Mouse (Mus musculus): ENCODE results near the gene Rxrb. TPM values are rescaled to one million over a fixed set of nuclear protein-coding genes. Genes with fewer than 3 reads are reported as not detected.
A peak's percentile ranks its signal among the peaks of the same experiment; 100 is the strongest.

Rxrb gene
- polyA plus RNA-seq, 1 experiment from 2014 or later, result 46.1 TPM

DNA sequence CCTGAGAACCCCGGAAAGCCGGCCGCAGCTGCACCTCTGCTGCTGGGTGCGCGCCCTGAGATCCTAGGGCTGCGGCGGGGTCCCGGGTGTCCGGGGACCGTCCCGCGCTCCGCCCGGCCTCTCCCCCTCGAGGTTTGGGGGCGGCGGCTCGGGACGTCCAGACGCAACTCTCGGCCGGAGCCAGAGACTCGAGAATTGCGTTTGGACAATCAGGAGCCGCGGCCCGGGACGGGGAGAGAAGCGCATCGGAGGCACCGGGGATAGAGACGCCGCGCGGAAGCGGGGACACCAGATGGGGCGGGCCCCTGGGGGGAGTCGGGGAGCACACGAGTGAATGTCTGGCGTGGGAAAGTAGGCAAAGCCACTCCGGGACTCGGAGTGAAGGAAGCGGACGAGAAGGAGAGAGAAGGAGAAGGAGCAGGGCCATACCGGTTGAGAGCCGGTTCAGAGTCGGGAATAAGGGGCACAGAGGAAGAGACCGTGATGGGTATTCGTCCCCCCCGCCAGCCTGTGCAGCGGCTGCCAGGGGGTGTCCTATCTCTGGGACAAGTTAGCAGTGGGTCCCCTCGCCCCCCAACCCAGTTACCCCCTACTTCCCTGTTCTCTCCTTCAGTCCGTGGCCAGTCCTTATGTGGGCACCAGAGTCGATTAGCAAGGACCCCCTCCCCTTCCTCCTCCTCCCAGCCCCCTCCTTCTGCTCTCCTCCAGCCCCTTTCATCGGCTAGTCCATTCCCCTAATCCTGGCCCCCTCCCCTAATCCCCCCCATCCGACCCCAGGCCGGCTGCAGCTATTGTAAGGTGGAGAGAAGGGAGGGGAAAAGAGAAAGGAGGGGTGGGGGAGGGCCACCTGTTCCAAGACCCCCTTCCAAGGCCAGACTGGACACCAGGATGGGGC lies 6.5 kb upstream of the Rxrb start:
- peak; percentile 3 for ATAC-seq (replicated peaks; ENCODE audit: low FRiP score, low read depth)
- 0% methylated on average over 53 of the region's 57 CpGs for WGBS
- H3K36me3 ChIP-seq (ENCODE audit: insufficient read depth, low read length), result peaks cover 33% of the 10 kb centered on the region

DNA sequence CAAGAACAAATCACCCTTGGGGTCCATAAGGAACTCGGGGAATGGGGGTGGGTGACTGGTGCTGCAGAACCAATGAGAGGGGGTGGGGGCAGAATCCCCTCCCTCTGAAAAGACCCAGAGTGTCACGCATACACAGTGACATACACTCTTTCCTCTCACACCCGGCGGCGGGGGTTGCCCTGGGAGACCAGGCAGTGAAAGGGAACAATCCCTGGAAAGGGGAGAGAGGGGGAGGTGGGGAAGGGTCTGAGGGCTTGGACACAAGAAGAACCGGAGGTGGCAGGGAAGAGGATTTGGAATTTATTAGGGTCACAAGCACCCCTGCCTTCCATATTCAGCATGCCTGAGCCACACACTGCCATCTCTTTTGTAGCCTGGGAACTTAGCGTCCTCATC lies 5.9 kb upstream of the Rxrb start:
- WGBS, result 18% methylated on average over 7 of the region's 7 CpGs
- H3K4me3 ChIP-seq (replicated peaks; ENCODE audit: low read depth, low read length), result peak overlapping the region; percentile 83
- DNase-seq (ENCODE audit: low spot score) (no peak), ATAC-seq (replicated peaks; ENCODE audit: low FRiP score, low read depth) (no peak)
- peaks cover 33% of the 10 kb centered on the region for H3K36me3 ChIP-seq (ENCODE audit: insufficient read depth, low read length)
- no peaks in the 10 kb centered on the region for H3K27me3 ChIP-seq (ENCODE audit: insufficient read depth, low read length)
- peak overlapping the region; percentile 98 for H3K4me2 ChIP-seq (ENCODE audit: low read length)
- H3K9me3 ChIP-seq (replicated peaks; ENCODE audit: low read length), result no peaks in the 10 kb centered on the region
- peaks cover 34% of the 10 kb centered on the region for H3K4me1 ChIP-seq (replicated peaks; ENCODE audit: insufficient read depth, low read length)
- H3K9ac ChIP-seq (ENCODE audit: low read depth, low read length), result peak overlapping the region; percentile 89; the same call in 1 of the 2 replicates
- no peak overlapping the region for H3K27ac ChIP-seq
- no peak for TF ChIP-seq CTCF (IDR thresholded peaks at IDR 0.05; ENCODE audit: low read depth)

More for the DNA sequence above, 6.5 kb upstream of the Rxrb start:
- Histone ChIP-seq H3K27me3 (ENCODE audit: insufficient read depth, low read length) (no peaks in the 10 kb centered on the region), H3K4me2 (ENCODE audit: low read length) (peak overlapping the region; percentile 98), H3K9ac (ENCODE audit: low read depth, low read length) (peak overlapping the region; percentile 89), H3K27ac (peak overlapping the region; percentile 81), H3K9me3 (replicated peaks; ENCODE audit: low read length) (no peaks in the 10 kb centered on the region), H3K4me3 (replicated peaks; ENCODE audit: low read depth, low read length) (peak overlapping the region; percentile 83), H3K4me1 (replicated peaks; ENCODE audit: insufficient read depth, low read length) (peaks cover 28% of the 10 kb centered on the region)
- no peak for TF ChIP-seq CTCF (IDR thresholded peaks at IDR 0.05; ENCODE audit: low read depth)
- DNase-seq (ENCODE audit: low spot score), result peak; percentile 52

DNA sequence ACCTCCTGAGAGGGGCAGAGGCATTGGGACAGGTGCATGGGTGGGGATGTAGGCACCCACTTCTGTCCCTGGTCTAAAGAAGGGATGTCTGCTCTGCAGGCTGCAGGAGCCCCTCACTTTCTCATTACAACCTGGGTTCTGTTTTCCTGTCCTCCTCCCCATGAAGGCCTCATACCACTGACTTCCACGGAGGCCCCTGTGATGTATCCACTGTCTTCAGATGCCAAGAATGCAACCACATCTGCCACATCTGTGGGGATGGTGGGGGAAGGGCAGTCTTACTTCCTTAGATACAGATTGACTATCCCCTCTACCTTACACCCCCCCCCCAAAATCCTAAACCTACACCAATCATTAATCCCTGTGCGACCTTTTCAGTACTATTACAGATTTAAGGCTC lies 5.4 kb upstream of the Rxrb start:
- ATAC-seq (replicated peaks; ENCODE audit: low FRiP score, low read depth), result no peak
- TF ChIP-seq CTCF (IDR thresholded peaks at IDR 0.05; ENCODE audit: low read depth), result no peak
- H3K4me1 ChIP-seq (replicated peaks; ENCODE audit: insufficient read depth, low read length), result peaks cover 34% of the 10 kb centered on the region

DNA sequence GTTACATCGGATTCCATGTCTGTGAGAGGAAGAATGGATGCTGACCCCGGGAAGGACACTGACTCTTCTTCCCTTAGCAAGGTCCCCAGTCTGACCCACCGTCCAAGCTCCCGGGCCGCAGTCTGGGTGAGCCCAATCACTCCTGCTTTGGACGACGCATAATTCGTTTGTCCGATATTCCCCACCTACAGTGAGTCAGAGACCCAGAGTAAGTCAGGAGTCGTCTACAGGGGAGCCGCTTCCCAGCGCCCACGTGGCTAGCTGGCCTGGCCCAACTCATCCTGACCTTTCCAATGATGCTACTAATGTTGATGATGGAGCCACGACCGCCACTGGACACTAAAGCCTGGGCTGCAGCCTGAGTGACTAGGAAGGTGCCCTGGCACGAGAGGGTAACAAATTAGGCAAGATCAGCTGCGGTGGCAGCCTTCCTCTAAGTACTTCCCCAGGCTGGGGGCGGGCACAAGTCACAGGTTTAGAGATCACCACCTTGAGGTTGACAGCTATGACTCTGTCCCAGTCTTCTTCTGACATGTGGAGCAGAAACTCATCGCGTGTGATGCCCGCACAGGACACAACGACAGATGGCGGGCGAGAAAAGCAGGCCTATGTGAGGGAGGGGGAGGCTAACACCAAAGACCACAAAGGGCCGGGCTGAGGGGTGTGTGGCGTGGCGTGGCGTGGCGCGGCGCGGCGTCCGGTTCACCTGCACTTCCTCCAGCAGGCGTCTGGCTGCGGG lies 4.5 kb upstream of the Rxrb start:
- Histone ChIP-seq H3K27ac (peak overlapping the region; percentile 81), H3K4me2 (ENCODE audit: low read length) (peak overlapping the region; percentile 97), H3K4me3 (replicated peaks; ENCODE audit: low read depth, low read length) (peak overlapping the region; percentile 66), H3K9ac (ENCODE audit: low read depth, low read length) (peak overlapping the region; percentile 70), H3K36me3 (ENCODE audit: insufficient read depth, low read length) (peaks cover 23% of the 10 kb centered on the region), H3K9me3 (replicated peaks; ENCODE audit: low read length) (no peaks in the 10 kb centered on the region), H3K27me3 (ENCODE audit: insufficient read depth, low read length) (no peaks in the 10 kb centered on the region), H3K4me1 (replicated peaks; ENCODE audit: insufficient read depth, low read length) (peaks cover 34% of the 10 kb centered on the region)
- DNase-seq (ENCODE audit: low spot score), result no peak
- 11% methylated on average over 36 of the region's 36 CpGs for WGBS
- ATAC-seq (replicated peaks; ENCODE audit: low FRiP score, low read depth), result no peak
- TF ChIP-seq CTCF (IDR thresholded peaks at IDR 0.05; ENCODE audit: low read depth), result no peak

More for the DNA sequence above, 5.4 kb upstream of the Rxrb start:
- no peak overlapping the region for H3K4me3 ChIP-seq (replicated peaks; ENCODE audit: low read depth, low read length)
- no peak overlapping the region for H3K9ac ChIP-seq (ENCODE audit: low read depth, low read length)
- H3K27me3 ChIP-seq (ENCODE audit: insufficient read depth, low read length), result no peaks in the 10 kb centered on the region
- WGBS, result 40% methylated on average over 2 of the region's 2 CpGs
- no peak overlapping the region for H3K4me2 ChIP-seq (ENCODE audit: low read length)
- H3K36me3 ChIP-seq (ENCODE audit: insufficient read depth, low read length), result peaks cover 29% of the 10 kb centered on the region
- H3K27ac ChIP-seq, result no peak overlapping the region
- no peaks in the 10 kb centered on the region for H3K9me3 ChIP-seq (replicated peaks; ENCODE audit: low read length)
- DNase-seq (ENCODE audit: low spot score), result no peak

DNA sequence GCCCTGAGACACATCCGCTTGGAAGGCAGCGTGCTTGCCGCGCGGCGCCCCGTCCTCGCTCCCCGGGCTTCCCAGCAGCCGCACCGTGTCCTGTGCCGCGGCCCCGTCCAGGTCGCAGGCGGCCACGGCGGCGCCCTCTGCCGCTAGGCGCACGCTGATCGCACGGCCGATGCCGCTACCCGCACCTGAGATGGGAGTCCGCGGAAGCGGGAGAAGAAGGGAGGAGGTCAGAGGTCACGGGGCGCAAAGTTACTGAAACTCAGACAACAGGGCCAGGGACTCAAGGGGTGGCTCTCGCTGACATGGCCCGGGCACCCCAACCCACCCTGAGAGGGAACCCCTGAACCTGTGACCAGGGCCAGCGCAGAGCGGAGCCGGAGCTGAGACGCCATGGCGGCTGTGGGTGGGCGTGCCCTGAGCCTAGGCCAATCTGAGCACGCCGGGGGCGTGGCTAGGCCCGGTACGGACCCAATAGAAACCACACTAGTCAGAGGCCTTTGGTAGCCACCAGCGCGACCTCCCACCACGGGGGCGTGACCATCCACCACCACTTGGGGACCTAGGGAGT lies 3.9 kb upstream of the Rxrb start, which contains the start of gene H2-Ke6:
TSS of gene H2-Ke6 (minus strand) at position 405 of the 568 bp plus-strand sequence.
- Histone ChIP-seq H3K9me3 (replicated peaks; ENCODE audit: low read length) (no peaks in the 10 kb centered on the region), H3K27ac (peak within 1 kb of the TSS; percentile 81), H3K36me3 (ENCODE audit: insufficient read depth, low read length) (peaks cover 18% of the 10 kb centered on the region), H3K4me3 (replicated peaks; ENCODE audit: low read depth, low read length) (peak within 1 kb of the TSS; percentile 66), H3K4me2 (ENCODE audit: low read length) (peak within 1 kb of the TSS; percentile 97), H3K4me1 (replicated peaks; ENCODE audit: insufficient read depth, low read length) (peaks cover 35% of the 10 kb centered on the region), H3K9ac (ENCODE audit: low read depth, low read length) (peak within 1 kb of the TSS; percentile 70), H3K27me3 (ENCODE audit: insufficient read depth, low read length) (no peaks in the 10 kb centered on the region)
- under 1% methylated on average over 49 of the region's 49 CpGs for WGBS
- TF ChIP-seq CTCF (IDR thresholded peaks at IDR 0.05; ENCODE audit: low read depth), result peak; percentile 34
- ATAC-seq (replicated peaks; ENCODE audit: low FRiP score, low read depth), result peak; percentile 64
- DNase-seq (ENCODE audit: low spot score), result peak; percentile 96

Data from kidney, postnatal 0 days (tissue).